Mouse (Mus musculus) layer of hippocampus, postnatal 25 days (tissue): ENCODE measurements around the gene Sema3g. TPM values are rescaled to one million over a fixed set of nuclear protein-coding genes. Genes with fewer than 3 reads are reported as not detected.
A peak's percentile ranks its signal among the peaks of the same experiment; 100 is the strongest.

Source experiments
- DNase-seq, 2 experiments: peaks; one replicate each; pipeline ENCODE4 v3.0.0; 2022; ENCODE audit warnings: mixed read lengths in 2 of 2, low spot score in 1 of 2; ENCODE audit errors: extremely low spot score in 1 of 2
- total RNA-seq, 2 experiments: library from RNA; stranded (reverse); gene quantifications; 2 replicates each; pipeline ENCODE4 v1.2.3; 2021

Gene Sema3g
- total RNA-seq, 2 experiments from 2014 or later = 4.4 to 5.0 TPM

GRCm38 (mm10) chr14:31226978-31227377 lies 9.3 kb downstream of the Sema3g start:
- no peak for DNase-seq

GRCm38 (mm10) chr14:31228234-31228633 lies 10.6 kb downstream of the Sema3g start:
- DNase-seq = no peak

GRCm38 (mm10) chr14:31230442-31230841 lies 12.8 kb downstream of the Sema3g start:
- DNase-seq = no peak

- no peak for DNase-seq
Measured at GRCm38 (mm10) chr14:31232404-31233069, 14.9 kb downstream of the Sema3g start.

GRCm38 (mm10) chr14:31233070-31233995 lies 15.7 kb downstream of the Sema3g start:
- no peak for DNase-seq

GRCm38 (mm10) chr14:31233996-31234591 lies 16.4 kb downstream of the Sema3g start:
- DNase-seq = peak; percentile 70 to 93

- DNase-seq = no peak
Measured at GRCm38 (mm10) chr14:31237101-31237882, 19.6 kb downstream of the Sema3g start.

- no peak for DNase-seq
Measured at GRCm38 (mm10) chr14:31240528-31240927, 22.9 kb downstream of the Sema3g start.

- DNase-seq = no peak
Measured at GRCm38 (mm10) chr14:31244777-31245176, 27.1 kb downstream of the Sema3g start.

GRCm38 (mm10) chr14:31245946-31246345 lies 28.3 kb downstream of the Sema3g start:
- no peak for DNase-seq

- DNase-seq = no peak
Measured at GRCm38 (mm10) chr14:31248396-31248795, 30.7 kb downstream of the Sema3g start.

GRCm38 (mm10) chr14:31250222-31251083 lies 32.8 kb downstream of the Sema3g start:
- DNase-seq = no peak

- DNase-seq = peak; percentile 98 to 100
Measured at GRCm38 (mm10) chr14:31251084-31251604, 33.5 kb downstream of the Sema3g start, which contains the start of the genes Phf7 and Bap1. Gene Phf7, minus strand, starts transcription at chr14:31251317. Gene Bap1, plus strand, starts transcription at chr14:31251450.

GRCm38 (mm10) chr14:31251626-31252025 lies 34.0 kb downstream of the Sema3g start:
- DNase-seq = no peak

GRCm38 (mm10) chr14:31252091-31252490 lies 34.4 kb downstream of the Sema3g start:
- DNase-seq = no peak

- DNase-seq = no peak
Measured at GRCm38 (mm10) chr14:31258476-31259050, 40.9 kb downstream of the Sema3g start.

- DNase-seq = no peak
Measured at GRCm38 (mm10) chr14:31260374-31260773, 42.7 kb downstream of the Sema3g start.

GRCm38 (mm10) chr14:31260932-31261331 lies 43.3 kb downstream of the Sema3g start:
- no peak for DNase-seq

- peak in 1 of 2 experiments; percentile 19 for DNase-seq
Measured at GRCm38 (mm10) chr14:31267649-31268048, 50.0 kb downstream of the Sema3g start.
